Mouse (Mus musculus) ES-E14 (cell line): ENCODE data around the gene Gm21976. TPM values are rescaled to one million over a fixed set of nuclear protein-coding genes. Genes with fewer than 3 reads are reported as not detected.
A peak's percentile ranks its signal among the peaks of the same experiment; 100 is the strongest.

ENCODE experiments used
- DNase-seq: peaks from one replicate; pipeline ENCODE4 v3.0.0-alpha.2; 2013; ENCODE audit warnings: low read depth, low spot score
- H3K27ac ChIP-seq: 2 replicates; pipeline ENCODE4 v1.5.1; 2012; ENCODE audit warnings: low read depth, mild to moderate bottlenecking, low read length, moderate library complexity, mixed read lengths; ENCODE audit not compliant: poor library complexity, insufficient read depth, severe bottlenecking
- H3K36me3 ChIP-seq: 2 replicates; pipeline ENCODE4 v1.6.1; 2012; ENCODE audit warnings: mild to moderate bottlenecking, low read length, moderate library complexity, mixed read lengths; ENCODE audit not compliant: control insufficient read depth, poor library complexity, insufficient read depth, severe bottlenecking
- H3K4me1 ChIP-seq, 2 experiments: fragments of 150-350 bp in 1 of 2; sonication (generic) in 1 of 2; 2 replicates each; pipeline ENCODE4 v1.6.1; 2012; ENCODE audit warnings: low read length in 2 of 2, mild to moderate bottlenecking in 1 of 2, mixed read lengths in 1 of 2; ENCODE audit not compliant: control insufficient read depth in 2 of 2, insufficient read depth in 2 of 2, poor library complexity in 1 of 2
- H3K4me3 ChIP-seq, 2 experiments: fragments of 150-350 bp in 1 of 2; sonication (generic) in 1 of 2; 2 replicates each; pipeline ENCODE4 v1.5.1; 2012; ENCODE audit warnings: low read length in 2 of 2, low read depth in 1 of 2, mild to moderate bottlenecking in 1 of 2, mixed read lengths in 1 of 2; ENCODE audit not compliant: insufficient read depth in 1 of 2, poor library complexity in 1 of 2, severe bottlenecking in 1 of 2
- H3K9ac ChIP-seq: 2 replicates; pipeline ENCODE4 v1.6.1; 2012; ENCODE audit warnings: low read depth, mild to moderate bottlenecking, low read length, mixed read lengths; ENCODE audit not compliant: poor library complexity, insufficient read depth, severe bottlenecking
- H3K9me3 ChIP-seq: fragments of 150-350 bp; sonication (generic); 2 replicates; pipeline ENCODE4 v1.6.1; 2012; ENCODE audit warnings: low read depth, mild to moderate bottlenecking, low read length; ENCODE audit not compliant: control insufficient read depth, insufficient read depth
- CHD2 ChIP-seq: IDR thresholded peaks from 2 replicates; pipeline ENCODE4 v1.6.1; 2014; ENCODE audit warnings: mild to moderate bottlenecking, low read depth, low read length, inconsistent platforms
- HCFC1 ChIP-seq: IDR thresholded peaks from 2 replicates; pipeline ENCODE4 v1.6.1; 2012; ENCODE audit warnings: low read length, inconsistent platforms, borderline replicate concordance; ENCODE audit not compliant: insufficient read depth
- MAFK ChIP-seq: IDR thresholded peaks from 2 replicates; pipeline ENCODE4 v1.6.1; 2014; ENCODE audit warnings: mild to moderate bottlenecking, low read depth, low read length, inconsistent platforms; ENCODE audit not compliant: insufficient read depth
- ZC3H11A ChIP-seq: IDR thresholded peaks from 2 replicates; pipeline ENCODE4 v1.6.1; 2012; ENCODE audit warnings: low read depth, mild to moderate bottlenecking, inconsistent platforms, low read length, borderline replicate concordance
- ZNF384 ChIP-seq: IDR thresholded peaks from 2 replicates; pipeline ENCODE4 v1.6.1; 2012; ENCODE audit warnings: low read depth, low read length, inconsistent platforms
- in situ Hi-C, 2 experiments: fragments of 600-800 bp; cut with MboI; formaldehyde crosslinking; loops; one replicate each; pipeline ENCODE4 v1.15.1; 2025; ENCODE audit warnings: low sequenced_read_pairs in 2 of 2, inconsistent platforms in 1 of 2; ENCODE audit not compliant: unreplicated experiment in 2 of 2
- total RNA-seq: library from RNA; depleted of rRNA; stranded (reverse); fragments of 300-350 nt; gene quantifications from 2 replicates; pipeline ENCODE4 v1.2.3, GENCODE M21; 2012

Gene Gm21976
- total RNA-seq, 1 experiment: not detected

DNA sequence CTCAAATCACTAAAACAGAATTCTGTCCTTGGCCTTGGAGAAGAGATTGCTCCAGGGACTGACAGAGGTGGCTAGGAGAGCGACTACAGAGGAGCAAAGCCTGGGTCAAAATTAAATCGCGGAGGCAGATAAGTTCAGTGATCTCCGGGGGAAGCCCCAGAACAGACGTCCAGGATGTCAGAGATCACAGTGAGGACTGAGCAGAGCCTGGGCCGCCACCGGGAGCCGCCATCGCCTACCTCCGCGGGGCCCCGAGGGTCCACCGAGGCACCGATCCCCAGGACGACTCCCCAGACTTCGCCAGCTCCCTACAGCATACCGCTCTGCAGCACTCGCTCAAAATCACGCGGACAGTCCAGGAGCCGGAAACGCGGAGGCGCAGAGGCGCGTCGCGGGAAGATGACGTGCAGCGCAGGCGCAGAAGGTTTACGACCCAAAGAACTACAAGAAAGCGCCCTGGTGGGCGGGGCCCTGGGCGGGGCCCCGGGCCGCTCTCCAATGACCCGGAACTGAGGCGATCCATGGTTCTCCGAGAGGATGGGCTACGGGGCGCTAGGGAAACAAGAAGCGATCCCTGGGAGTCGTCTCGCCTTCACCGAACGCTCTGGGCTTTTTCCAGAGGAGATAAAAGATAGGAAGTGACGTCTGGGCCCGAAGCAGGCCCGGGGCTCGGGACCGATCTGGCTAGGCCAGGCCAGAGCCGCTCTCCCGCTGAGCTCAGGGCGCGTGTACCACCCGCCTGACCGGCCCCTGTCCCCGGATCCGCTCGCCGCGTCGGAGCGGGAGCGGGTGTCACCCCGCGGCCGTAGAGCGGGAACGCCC lies 16.8 kb upstream of the Gm21976 start, which contains the start of the genes Utp15 and Ankra2:
Gene Utp15 (minus strand): TSS at position 406 of the 822 bp plus-strand sequence.
Gene Ankra2 (plus strand): TSS at position 439 of the 822 bp plus-strand sequence.
- peaks cover 8% of the 10 kb centered on the region for H3K36me3 ChIP-seq
- H3K9me3 ChIP-seq: no peaks in the 10 kb centered on the region
- H3K4me3 ChIP-seq: peak within 1 kb of the TSS; percentile 93 to 96
- H3K27ac ChIP-seq: peak within 1 kb of the TSS; percentile 65
- H3K9ac ChIP-seq: peak within 1 kb of the TSS; percentile 98
- DNase-seq: peak; percentile 97
- in situ Hi-C loops: no loop called here
- TF ChIP-seq CHD2 (no peak), ZC3H11A (no peak), MAFK (no peak), HCFC1 (peak; percentile 95)
- H3K4me1 ChIP-seq: 0 out of 4 replicates have a peak, but pooled peaks cover 2 to 6% of the 10 kb centered on the region in 2 experiments

DNA sequence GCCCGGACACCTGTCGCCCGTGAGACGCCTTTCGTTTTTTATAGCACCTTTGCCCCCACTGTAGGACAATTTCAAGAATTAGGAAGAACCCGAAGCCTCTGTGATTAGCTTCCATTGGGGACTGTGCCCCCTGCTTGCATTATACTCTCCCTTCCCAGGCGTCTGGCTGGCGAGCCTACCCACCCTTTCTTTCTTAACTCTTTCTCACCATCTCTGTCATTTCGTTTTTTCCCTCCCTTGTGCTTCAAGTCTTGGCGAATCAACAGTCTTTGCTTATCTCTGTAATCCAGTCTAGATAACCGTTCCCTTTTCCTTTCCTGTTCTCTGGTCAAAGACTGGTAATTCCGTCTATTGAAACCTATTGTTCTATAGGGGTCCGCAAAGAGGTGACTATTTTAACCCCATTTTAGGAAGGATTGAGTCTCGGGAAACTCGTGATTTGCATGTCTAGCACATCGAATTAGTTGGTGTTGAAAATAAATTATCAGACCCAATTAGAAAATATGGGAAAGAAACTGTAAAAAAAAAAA lies 16.2 kb upstream of the Gm21976 start:
- peak overlapping the region; percentile 87 for H3K9ac ChIP-seq
- 0 out of 2 replicates have a peak overlapping the region, but pooled peaks have one; percentile 48 for H3K27ac ChIP-seq
- TF ChIP-seq MAFK: no peak
- TF ChIP-seq ZNF384: no peak
- TF ChIP-seq HCFC1: no peak
- no peak for TF ChIP-seq CHD2
- no peak for TF ChIP-seq ZC3H11A
- 0 out of 4 replicates have a peak, but pooled peaks cover 2 to 6% of the 10 kb centered on the region in 2 experiments for H3K4me1 ChIP-seq
- peak overlapping the region; percentile 85 to 96 for H3K4me3 ChIP-seq
- peak; percentile 8 for DNase-seq
- H3K9me3 ChIP-seq: no peaks in the 10 kb centered on the region
- H3K36me3 ChIP-seq: peaks cover 8% of the 10 kb centered on the region
- in situ Hi-C loops: no loop called here

DNA sequence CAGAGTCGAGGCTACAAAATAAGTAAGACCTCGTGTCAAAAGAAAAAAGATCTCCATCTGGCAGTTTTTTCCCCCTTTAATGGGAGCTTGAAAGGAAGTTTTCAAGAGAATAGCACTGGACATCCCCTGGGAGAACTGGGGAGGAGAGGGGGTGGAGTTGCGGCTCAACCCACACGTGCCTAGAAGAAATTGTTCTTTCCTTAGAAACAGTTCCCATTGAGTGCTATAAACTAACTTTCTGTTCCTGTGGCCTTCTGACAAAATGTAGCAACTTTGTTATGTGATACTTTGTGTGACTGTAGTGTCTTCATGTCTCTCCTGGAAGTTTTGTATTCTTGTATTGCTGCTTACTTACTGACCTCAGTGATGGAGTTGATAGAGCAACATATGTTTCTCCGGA lies 15.6 kb upstream of the Gm21976 start:
- in situ Hi-C loops: no loop called here

DNA sequence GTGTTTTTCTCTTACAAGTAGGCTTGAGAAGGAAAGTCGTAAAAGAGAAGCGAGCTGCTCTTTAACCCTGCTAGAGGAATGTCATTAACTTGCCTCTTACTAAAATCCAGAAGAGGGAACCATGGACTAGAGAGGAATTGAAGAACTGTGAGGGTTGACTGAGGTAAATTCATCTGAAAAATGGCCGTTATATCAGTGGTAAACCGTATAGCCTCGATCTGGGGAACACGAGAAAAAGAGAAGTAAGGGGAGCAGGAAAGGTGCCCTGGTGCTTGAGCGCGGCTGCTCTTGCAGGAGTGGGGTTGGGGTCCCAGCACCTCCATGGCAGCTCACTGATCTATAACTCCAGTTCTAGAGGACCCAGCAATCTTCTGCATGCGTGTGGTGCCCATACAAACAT lies 5.7 kb upstream of the Gm21976 start:
- H3K9ac ChIP-seq: no peak overlapping the region
- no peak overlapping the region for H3K4me3 ChIP-seq
- no peak for DNase-seq
- no peak for TF ChIP-seq CHD2
- no peak for TF ChIP-seq ZNF384
- no peak for TF ChIP-seq HCFC1
- TF ChIP-seq ZC3H11A: no peak
- no peak for TF ChIP-seq MAFK
- no peaks in the 10 kb centered on the region for H3K4me1 ChIP-seq
- H3K9me3 ChIP-seq: no peaks in the 10 kb centered on the region
- in situ Hi-C loops: no loop called here
- no peak overlapping the region for H3K27ac ChIP-seq
- H3K36me3 ChIP-seq: peaks cover 14% of the 10 kb centered on the region

More for the DNA sequence above, 15.6 kb upstream of the Gm21976 start:
- H3K27ac ChIP-seq: no peak overlapping the region
- H3K4me1 ChIP-seq: 0 out of 4 replicates have a peak, but pooled peaks cover 2 to 6% of the 10 kb centered on the region in 2 experiments
- H3K4me3 ChIP-seq: peak overlapping the region in 1 of 2 experiments; percentile 85; a peak in 2 of 4 replicates
- TF ChIP-seq CHD2 (no peak), ZNF384 (no peak), MAFK (no peak), HCFC1 (no peak), ZC3H11A (no peak)
- H3K9me3 ChIP-seq: no peaks in the 10 kb centered on the region
- peaks cover 7% of the 10 kb centered on the region for H3K36me3 ChIP-seq
- no peak for DNase-seq
- H3K9ac ChIP-seq: no peak overlapping the region
